Mouse (Mus musculus) stomach, embryonic 14.5 days (tissue): ENCODE measurements around the gene Htr2a. TPM values are rescaled to one million over a fixed set of nuclear protein-coding genes. Genes with fewer than 3 reads are reported as not detected.
A peak's percentile ranks its signal among the peaks of the same experiment; 100 is the strongest.

Experiments used
- ATAC-seq: fragments of 200-750 bp; cut with Nextera tagmentation; 2 replicates; pipeline ENCODE4 v1.8.0; 2017; ENCODE audit warnings: low read depth, moderate TSS enrichment; ENCODE audit not compliant: insufficient number of reproducible peaks, insufficient read depth, low FRiP score
- H3K27ac ChIP-seq: fragments of 300-500 bp; sonication (generic); 2 replicates; pipeline ENCODE4 v1.5.1; 2014; ENCODE audit warnings: mild to moderate bottlenecking, low read length, moderate library complexity, mixed read lengths
- H3K27me3 ChIP-seq: fragments of 300-500 bp; sonication (generic); 2 replicates; pipeline ENCODE4 v1.6.1; 2014; ENCODE audit warnings: low read length, control low read depth, mixed read lengths; ENCODE audit not compliant: control insufficient read depth, insufficient read depth
- H3K36me3 ChIP-seq: fragments of 300-500 bp; sonication (generic); 2 replicates; pipeline ENCODE4 v1.6.1; 2014; ENCODE audit warnings: mild to moderate bottlenecking, control low read depth, low read length, moderate library complexity, mixed read lengths; ENCODE audit not compliant: control insufficient read depth, insufficient read depth
- H3K4me1 ChIP-seq: fragments of 300-500 bp; sonication (generic); 2 replicates; pipeline ENCODE4 v1.6.1; 2014; ENCODE audit warnings: low read length, control low read depth, mixed read lengths; ENCODE audit not compliant: control insufficient read depth, insufficient read depth
- H3K4me2 ChIP-seq: fragments of 300-500 bp; sonication (generic); replicated peaks from 2 replicates; pipeline ENCODE4 v1.6.1; 2014; ENCODE audit warnings: low read depth, low read length, control low read depth
- H3K4me3 ChIP-seq: fragments of 300-500 bp; sonication (generic); 2 replicates; pipeline ENCODE4 v1.5.1; 2014; ENCODE audit warnings: low read depth, low read length, control low read depth
- H3K9ac ChIP-seq: fragments of 300-500 bp; sonication (generic); replicated peaks from 2 replicates; pipeline ENCODE4 v1.6.1; 2014; ENCODE audit warnings: low read depth, mild to moderate bottlenecking, control low read depth, low read length, moderate library complexity, mixed read lengths
- H3K9me3 ChIP-seq: fragments of 300-500 bp; sonication (generic); 2 replicates; pipeline ENCODE4 v1.6.1; 2016; ENCODE audit warnings: low read depth, low read length, control low read depth; ENCODE audit not compliant: control insufficient read depth
- WGBS: fragments of 180-500 bp; shearing (Covaris S2); extraction: QIAGEN DNeasy Blood & Tissue Kit; methylation state at CpG from one replicate; pipeline ENCODE4 v1.1.7; 2014; 5-methylcytosine and 5-hydroxymethylcytosine counted together
- polyA plus RNA-seq: library from polyadenylated mRNA; unstranded; fragments of >200 nt; fragmentation: Nextera tagmentation; extraction: Ambion mirVana; gene quantifications from 2 replicates; pipeline ENCODE4 v1.2.1, GENCODE M21; 2014

Htr2a gene
- polyA plus RNA-seq, 1 experiment from 2014 or later = 0.62 TPM

DNA sequence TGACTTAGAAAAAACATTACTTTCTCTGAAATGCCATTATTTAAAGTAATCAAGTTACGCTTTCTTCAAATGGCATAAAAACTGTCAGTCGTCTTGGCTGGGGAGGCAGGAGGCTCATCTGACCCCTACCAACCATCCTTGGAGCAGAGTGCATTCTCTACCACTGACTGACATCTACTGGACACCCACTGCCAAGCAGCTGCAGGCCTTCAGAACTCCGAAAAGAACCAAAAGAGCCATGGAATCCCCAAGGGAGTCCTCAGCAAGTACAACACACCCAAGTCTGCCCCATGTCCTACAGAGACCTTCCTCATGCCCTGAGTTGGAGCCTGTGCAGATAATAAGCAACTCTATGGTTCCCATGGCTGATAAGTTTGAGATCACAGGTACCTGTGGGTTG lies 82.9 kb downstream of the Htr2a start:
- Histone ChIP-seq H3K36me3 (no peaks in the 10 kb centered on the region), H3K27ac (no peak overlapping the region), H3K4me1 (no peaks in the 10 kb centered on the region), H3K4me2 (no peak overlapping the region), H3K9ac (no peak overlapping the region), H3K27me3 (no peaks in the 10 kb centered on the region), H3K9me3 (no peaks in the 10 kb centered on the region), H3K4me3 (no peak overlapping the region)
- 77% methylated on average over 3 of the region's 3 CpGs for WGBS
- ATAC-seq = no peak

DNA sequence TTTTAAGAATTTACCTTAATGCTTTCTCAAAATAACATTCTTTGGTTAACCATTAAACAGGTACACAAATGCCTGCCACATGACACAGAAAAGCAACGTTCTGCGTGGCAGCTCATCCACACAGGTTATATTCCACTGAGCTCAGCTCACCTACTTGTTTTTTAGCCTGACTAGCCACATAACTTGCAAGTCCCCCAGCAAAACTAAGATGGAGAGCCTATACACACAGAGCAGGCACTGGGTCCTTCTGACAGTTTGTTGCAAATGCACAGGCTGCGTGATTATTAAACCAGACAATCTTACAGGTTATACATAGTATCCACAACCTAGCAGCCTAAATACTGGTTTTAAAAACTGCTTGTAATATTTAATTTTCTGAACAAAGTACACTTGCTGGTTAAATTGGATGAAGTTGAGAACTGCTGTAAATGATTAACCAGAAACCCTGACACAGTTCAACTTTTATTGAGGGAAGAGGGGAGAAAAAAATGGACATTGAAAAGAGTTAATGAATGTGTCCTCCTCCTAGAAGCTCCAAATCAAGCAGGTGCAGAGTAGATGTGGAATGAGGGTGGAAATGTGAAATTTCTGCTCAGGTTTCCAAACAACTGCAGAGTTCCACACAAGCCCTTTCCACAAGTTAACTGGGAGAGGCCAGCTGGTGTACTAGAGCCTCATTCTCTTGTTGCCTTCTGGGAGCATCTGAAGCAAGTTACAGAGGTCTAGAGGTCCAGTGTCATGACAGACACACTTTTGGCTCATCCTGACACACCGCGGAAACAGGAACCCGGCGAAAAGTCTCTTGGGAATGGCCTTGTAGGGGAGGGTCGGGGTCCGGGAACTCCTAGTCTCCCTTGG lies 90.8 kb downstream of the Htr2a start:
- Histone ChIP-seq H3K4me2 (peak overlapping the region; percentile 48), H3K36me3 (peaks cover 9% of the 10 kb centered on the region), H3K9ac (no peak overlapping the region), H3K4me1 (peaks cover 6% of the 10 kb centered on the region; the same call in 1 of the 2 replicates), H3K27ac (peak overlapping the region; percentile 72; the same call in 1 of the 2 replicates), H3K9me3 (no peaks in the 10 kb centered on the region), H3K4me3 (peak overlapping the region; percentile 73), H3K27me3 (no peaks in the 10 kb centered on the region)
- ATAC-seq = peak; percentile 4; the same call in 1 of the 2 replicates
- WGBS = 25% methylated on average over 9 of the region's 9 CpGs

DNA sequence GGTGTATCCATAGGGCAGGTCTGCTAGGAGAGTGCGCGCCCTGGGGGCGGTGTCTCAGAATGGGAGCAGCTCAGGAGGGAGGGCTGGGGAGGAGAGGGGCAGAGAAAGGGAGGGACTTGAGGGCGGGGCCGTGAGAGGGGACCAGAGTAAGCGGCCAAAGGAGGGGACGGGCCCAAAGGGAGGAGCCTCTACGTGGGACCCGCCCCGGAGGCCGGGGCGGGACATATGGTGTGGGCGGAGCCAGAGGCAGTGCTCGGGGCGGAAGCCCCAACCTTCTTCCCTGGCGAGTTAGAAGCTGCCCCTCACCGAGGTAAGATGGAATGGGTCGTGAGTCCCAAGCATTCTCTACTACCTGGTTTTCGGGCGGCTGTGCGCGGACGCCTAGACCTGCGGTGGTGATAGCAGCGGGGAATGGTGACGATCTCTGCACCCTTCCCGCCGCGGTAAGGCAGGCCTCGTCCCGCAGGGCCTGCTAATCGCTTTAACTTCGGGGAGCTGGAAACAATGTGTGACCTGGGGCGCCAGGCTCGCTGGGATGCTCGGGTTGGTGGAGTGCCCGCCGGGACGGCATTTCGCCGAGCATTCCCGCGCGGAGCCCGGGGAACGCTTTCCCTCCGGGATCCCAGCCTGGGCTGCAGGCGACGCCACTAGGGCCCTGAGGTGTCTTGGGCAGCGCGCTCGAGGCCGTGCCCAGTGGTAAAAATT lies 91.6 kb downstream of the Htr2a start, which contains the start of gene Esd:
TSS of gene Esd (plus strand) at position 219 of the 705 bp plus-strand sequence.
- Histone ChIP-seq H3K4me2 (peak within 1 kb of the TSS; percentile 48), H3K4me1 (peaks cover 6% of the 10 kb centered on the region; the same call in 1 of the 2 replicates), H3K27ac (peak within 1 kb of the TSS; percentile 72; the same call in 1 of the 2 replicates), H3K36me3 (peaks cover 15% of the 10 kb centered on the region), H3K9ac (peak within 1 kb of the TSS; percentile 70), H3K27me3 (no peaks in the 10 kb centered on the region), H3K9me3 (no peaks in the 10 kb centered on the region), H3K4me3 (peak within 1 kb of the TSS; percentile 73)
- peak; percentile 98 for ATAC-seq
- under 1% methylated on average over 53 of the region's 53 CpGs for WGBS

DNA sequence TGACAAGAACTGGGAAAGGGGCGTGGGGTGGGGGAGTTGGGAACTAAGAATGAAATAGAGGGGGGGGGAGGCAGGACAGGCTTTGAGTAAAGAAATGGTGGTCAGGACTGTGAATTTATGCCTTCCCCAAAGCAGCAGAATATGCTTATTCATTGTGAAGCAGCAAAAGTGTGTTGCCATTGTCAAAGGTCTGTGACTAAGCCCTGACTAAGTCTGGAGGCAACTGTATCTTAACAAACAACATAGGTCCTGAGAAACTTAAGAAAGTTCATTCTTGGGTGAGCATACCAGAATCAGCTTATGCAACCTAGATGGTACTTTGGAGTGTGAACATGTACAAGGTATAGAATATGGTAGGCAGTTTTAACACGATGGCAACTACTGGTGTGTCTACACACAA lies 92.8 kb downstream of the Htr2a start:
- Histone ChIP-seq H3K9ac (no peak overlapping the region), H3K36me3 (peaks cover 18% of the 10 kb centered on the region), H3K9me3 (no peaks in the 10 kb centered on the region), H3K27ac (no peak overlapping the region), H3K4me1 (peaks cover 6% of the 10 kb centered on the region; the same call in 1 of the 2 replicates), H3K27me3 (no peaks in the 10 kb centered on the region), H3K4me3 (peak overlapping the region; percentile 73), H3K4me2 (peak overlapping the region; percentile 48)
- 68% methylated on average over 2 of the region's 2 CpGs for WGBS
- ATAC-seq = no peak

DNA sequence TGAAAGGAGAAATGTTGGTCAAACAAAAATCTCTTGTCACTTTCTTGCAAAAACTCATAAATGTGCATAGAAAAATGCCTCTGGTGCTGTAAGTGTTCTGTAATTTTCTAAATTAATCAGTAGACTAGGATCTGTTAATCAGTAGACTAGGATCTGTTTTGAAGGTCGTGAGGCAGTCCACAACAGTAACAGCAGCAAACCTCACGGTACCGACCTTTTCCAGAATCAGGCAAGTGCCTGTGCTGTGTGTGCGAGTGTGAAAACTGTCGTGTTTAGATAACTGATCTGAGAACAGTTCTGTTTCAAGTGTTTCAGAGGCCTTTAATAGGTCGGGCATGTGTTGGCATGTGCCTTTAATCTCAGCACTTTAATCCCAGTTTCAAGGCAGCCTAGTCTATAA lies 94.8 kb downstream of the Htr2a start:
- no peak overlapping the region for H3K4me3 ChIP-seq
- H3K9ac ChIP-seq = no peak overlapping the region
- no peak overlapping the region for H3K27ac ChIP-seq
- peaks cover 6% of the 10 kb centered on the region; the same call in 1 of the 2 replicates for H3K4me1 ChIP-seq
- H3K27me3 ChIP-seq = no peaks in the 10 kb centered on the region
- H3K9me3 ChIP-seq = no peaks in the 10 kb centered on the region
- H3K4me2 ChIP-seq = no peak overlapping the region
- H3K36me3 ChIP-seq = peaks cover 36% of the 10 kb centered on the region
- ATAC-seq = no peak
- WGBS = 71% methylated on average over 6 of the region's 6 CpGs

DNA sequence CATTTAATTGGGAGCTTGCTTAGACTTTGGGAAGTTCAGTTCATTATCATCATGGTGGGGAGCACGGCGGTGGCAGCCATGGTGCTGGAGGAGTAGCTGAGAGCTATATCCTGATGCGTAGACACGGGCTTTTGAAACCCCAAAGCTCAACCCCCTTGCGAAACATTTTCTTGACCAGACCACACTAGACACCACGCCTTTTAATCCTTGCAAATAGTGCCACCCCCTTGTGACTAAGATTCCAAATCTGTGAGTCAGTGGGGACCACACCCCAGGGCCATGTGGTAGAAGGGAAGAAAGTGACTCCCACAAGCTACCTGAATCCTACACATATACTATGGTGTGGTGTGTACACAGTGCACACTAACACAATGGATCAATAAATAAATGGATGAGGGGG lies 96.2 kb downstream of the Htr2a start:
- Histone ChIP-seq H3K4me3 (no peak overlapping the region), H3K9me3 (no peaks in the 10 kb centered on the region), H3K4me1 (peaks cover 6% of the 10 kb centered on the region; the same call in 1 of the 2 replicates), H3K27me3 (no peaks in the 10 kb centered on the region), H3K36me3 (peaks cover 49% of the 10 kb centered on the region), H3K9ac (no peak overlapping the region), H3K4me2 (no peak overlapping the region), H3K27ac (no peak overlapping the region)
- WGBS = 92% methylated on average over 6 of the region's 6 CpGs
- no peak for ATAC-seq

Other genes with a start within 250 kb of the Htr2a start
- 377 and 379 TPM in 2 replicates for gene Esd, start 91.5 kb downstream of the Htr2a start, polyA plus RNA-seq